Mouse (Mus musculus) hindbrain, embryonic 14.5 days (tissue): ENCODE measurements around the gene Acad10. TPM values are rescaled to one million over a fixed set of nuclear protein-coding genes. Genes with fewer than 3 reads are reported as not detected.

Experiments used
- ATAC-seq: fragments of 200-750 bp; cut with Nextera tagmentation; 2 replicates; pipeline ENCODE4 v1.8.0; 2017; ENCODE audit warnings: moderate number of reproducible peaks, mild to moderate bottlenecking, moderate TSS enrichment, moderate library complexity; ENCODE audit not compliant: low FRiP score
- DNase-seq: peaks from one replicate; pipeline ENCODE4 v3.0.0-alpha.2; 2015; ENCODE audit warnings: low spot score
- H3K27ac ChIP-seq: fragments of 300-500 bp; sonication (generic); 2 replicates; pipeline ENCODE4 v1.5.1; 2014; ENCODE audit warnings: mild to moderate bottlenecking, moderate library complexity
- H3K27me3 ChIP-seq: fragments of 300-500 bp; sonication (generic); 2 replicates; pipeline ENCODE4 v1.6.1; 2014; ENCODE audit warnings: mild to moderate bottlenecking, low read length, mixed read lengths; ENCODE audit not compliant: control insufficient read depth, insufficient read depth
- H3K36me3 ChIP-seq: fragments of 300-500 bp; sonication (generic); replicated peaks from 2 replicates; pipeline ENCODE4 v1.6.1; 2014; ENCODE audit not compliant: control insufficient read depth, insufficient read depth
- H3K4me1 ChIP-seq: fragments of 300-500 bp; sonication (generic); replicated peaks from 2 replicates; pipeline ENCODE4 v1.6.1; 2014; ENCODE audit warnings: antibody characterized with exemption, low read length, mixed read lengths; ENCODE audit not compliant: control insufficient read depth, insufficient read depth
- H3K4me2 ChIP-seq: fragments of 300-500 bp; sonication (generic); replicated peaks from 2 replicates; pipeline ENCODE4 v1.6.1; 2014; ENCODE audit warnings: mild to moderate bottlenecking, moderate library complexity
- H3K4me3 ChIP-seq: fragments of 300-500 bp; sonication (generic); replicated peaks from 2 replicates; pipeline ENCODE4 v1.5.1; 2014; ENCODE audit warnings: mild to moderate bottlenecking, low read length
- H3K9ac ChIP-seq: fragments of 300-500 bp; sonication (generic); 2 replicates; pipeline ENCODE4 v1.6.1; 2014
- H3K9me3 ChIP-seq: fragments of 300-500 bp; sonication (generic); 2 replicates; pipeline ENCODE4 v1.6.1; 2016; ENCODE audit warnings: low read length; ENCODE audit not compliant: control insufficient read depth
- WGBS: fragments of 180-500 bp; shearing (Covaris S2); extraction: QIAGEN DNeasy Blood & Tissue Kit; methylation state at CpG from one replicate; pipeline ENCODE4 v1.1.7; 2014; 5-methylcytosine and 5-hydroxymethylcytosine counted together
- polyA plus RNA-seq: library from polyadenylated mRNA; unstranded; fragments of >200 nt; fragmentation: Nextera tagmentation; extraction: Ambion mirVana; gene quantifications from 2 replicates; pipeline ENCODE4 v1.2.1, GENCODE M21; 2014

Gene Acad10
- 1.7 and 2.2 TPM in 2 replicates for polyA plus RNA-seq

- 1% methylated on average over 77 of the region's 85 CpGs for WGBS
- peaks cover 21% of the 10 kb centered on the region for H3K4me1 ChIP-seq
Observed at GRCm38 (mm10) chr5:121660059-121660896, at the start of gene Acad10, which contains the start of gene Brap. Gene Acad10 (minus strand): TSS chr5:121660514. Gene Brap (plus strand): TSS chr5:121660563.

GRCm38 (mm10) chr5:121704512-121705248 is 44.4 kb upstream of the Acad10 start:
- no peak for ATAC-seq
- no peak for DNase-seq

More at GRCm38 (mm10) chr5:121660059-121660896, at the start of gene Acad10, which contains the start of gene Brap:
- Histone ChIP-seq H3K36me3 (peaks cover 27% of the 10 kb centered on the region), H3K27me3 (no peaks in the 10 kb centered on the region), H3K4me3 (peak within 1 kb of the TSS; percentile 98), H3K4me2 (peak within 1 kb of the TSS; percentile 76), H3K9ac (peak within 1 kb of the TSS; percentile 95), H3K27ac (peak within 1 kb of the TSS; percentile 73), H3K9me3 (no peaks in the 10 kb centered on the region)
- ATAC-seq (peak; percentile 89), DNase-seq (peak; percentile 94)

GRCm38 (mm10) chr5:121703341-121703740 is 43.0 kb upstream of the Acad10 start:
- DNase-seq (no peak), ATAC-seq (no peak)
- H3K4me1 ChIP-seq = 0 out of 2 replicates have a peak, but pooled peaks cover 5% of the 10 kb centered on the region
- H3K9ac ChIP-seq = no peak overlapping the region
- no peaks in the 10 kb centered on the region for H3K27me3 ChIP-seq
- no peak overlapping the region for H3K4me3 ChIP-seq
- no peak overlapping the region for H3K4me2 ChIP-seq
- H3K27ac ChIP-seq = no peak overlapping the region
- no peaks in the 10 kb centered on the region for H3K9me3 ChIP-seq
- WGBS = 50% methylated on average over 1 of the region's 1 CpGs
- H3K36me3 ChIP-seq = no peaks in the 10 kb centered on the region

More at GRCm38 (mm10) chr5:121704512-121705248, 44.4 kb upstream of the Acad10 start:
- no peaks in the 10 kb centered on the region for H3K36me3 ChIP-seq
- peak overlapping the region; percentile 44 for H3K4me2 ChIP-seq
- H3K9ac ChIP-seq = peak overlapping the region; percentile 44; the same call in 1 of the 2 replicates
- H3K4me1 ChIP-seq = 0 out of 2 replicates have a peak, but pooled peaks cover 5% of the 10 kb centered on the region
- peak overlapping the region; percentile 14 for H3K4me3 ChIP-seq
- no peaks in the 10 kb centered on the region for H3K9me3 ChIP-seq
- WGBS = 6% methylated on average over 20 of the region's 20 CpGs
- H3K27ac ChIP-seq = no peak overlapping the region
- no peaks in the 10 kb centered on the region for H3K27me3 ChIP-seq

GRCm38 (mm10) chr5:121701111-121701769 is 40.9 kb upstream of the Acad10 start:
- H3K27ac ChIP-seq = no peak overlapping the region
- no peak overlapping the region for H3K9ac ChIP-seq
- 63% methylated on average over 8 of the region's 8 CpGs for WGBS
- H3K9me3 ChIP-seq = no peaks in the 10 kb centered on the region
- 0 out of 2 replicates have a peak, but pooled peaks cover 5% of the 10 kb centered on the region for H3K4me1 ChIP-seq
- no peaks in the 10 kb centered on the region for H3K36me3 ChIP-seq
- DNase-seq (no peak), ATAC-seq (no peak)
- no peak overlapping the region for H3K4me2 ChIP-seq
- no peak overlapping the region for H3K4me3 ChIP-seq
- no peaks in the 10 kb centered on the region for H3K27me3 ChIP-seq

GRCm38 (mm10) chr5:121700496-121700895 is 40.2 kb upstream of the Acad10 start:
- WGBS = 27% methylated on average over 11 of the region's 11 CpGs
- Histone ChIP-seq H3K4me1 (0 out of 2 replicates have a peak, but pooled peaks cover 5% of the 10 kb centered on the region), H3K27me3 (no peaks in the 10 kb centered on the region), H3K36me3 (no peaks in the 10 kb centered on the region), H3K27ac (no peak overlapping the region), H3K4me3 (no peak overlapping the region), H3K9ac (no peak overlapping the region; the same call in 1 of the 2 replicates), H3K4me2 (no peak overlapping the region), H3K9me3 (no peaks in the 10 kb centered on the region)
- DNase-seq = no peak
- no peak for ATAC-seq

GRCm38 (mm10) chr5:121699891-121700290 is 39.6 kb upstream of the Acad10 start:
- DNase-seq (no peak), ATAC-seq (no peak)
- no peaks in the 10 kb centered on the region for H3K36me3 ChIP-seq
- H3K27ac ChIP-seq = no peak overlapping the region
- H3K4me2 ChIP-seq = no peak overlapping the region
- no peak overlapping the region for H3K4me3 ChIP-seq
- H3K9me3 ChIP-seq = no peaks in the 10 kb centered on the region
- H3K9ac ChIP-seq = no peak overlapping the region; the same call in 1 of the 2 replicates
- no peaks in the 10 kb centered on the region for H3K27me3 ChIP-seq
- H3K4me1 ChIP-seq = 0 out of 2 replicates have a peak, but pooled peaks cover 2% of the 10 kb centered on the region
- WGBS = 57% methylated on average over 5 of the region's 5 CpGs

- Histone ChIP-seq H3K27ac (no peak overlapping the region), H3K4me1 (no peaks in the 10 kb centered on the region), H3K36me3 (no peaks in the 10 kb centered on the region), H3K9me3 (no peaks in the 10 kb centered on the region), H3K4me2 (no peak overlapping the region), H3K27me3 (no peaks in the 10 kb centered on the region), H3K9ac (no peak overlapping the region), H3K4me3 (no peak overlapping the region)
- DNase-seq (no peak), ATAC-seq (no peak)
- 46% methylated on average over 6 of the region's 6 CpGs for WGBS
Observed at GRCm38 (mm10) chr5:121696761-121697160, 36.4 kb upstream of the Acad10 start.

GRCm38 (mm10) chr5:121692897-121693296 is 32.6 kb upstream of the Acad10 start:
- ATAC-seq = no peak
- WGBS = 92% methylated on average over 4 of the region's 4 CpGs
- no peak overlapping the region for H3K9ac ChIP-seq
- H3K4me3 ChIP-seq = no peak overlapping the region
- no peaks in the 10 kb centered on the region for H3K9me3 ChIP-seq
- no peak overlapping the region for H3K27ac ChIP-seq
- no peaks in the 10 kb centered on the region for H3K27me3 ChIP-seq
- DNase-seq = no peak
- H3K4me2 ChIP-seq = no peak overlapping the region
- no peaks in the 10 kb centered on the region for H3K4me1 ChIP-seq
- peaks cover 6% of the 10 kb centered on the region for H3K36me3 ChIP-seq
